Mouse (Mus musculus): ENCODE results near the gene Ppil4. TPM values are rescaled to one million over a fixed set of nuclear protein-coding genes. Genes with fewer than 3 reads are reported as not detected.

Ppil4 gene
- polyA plus RNA-seq, 1 experiment from 2014 or later = 52.4 TPM

DNA sequence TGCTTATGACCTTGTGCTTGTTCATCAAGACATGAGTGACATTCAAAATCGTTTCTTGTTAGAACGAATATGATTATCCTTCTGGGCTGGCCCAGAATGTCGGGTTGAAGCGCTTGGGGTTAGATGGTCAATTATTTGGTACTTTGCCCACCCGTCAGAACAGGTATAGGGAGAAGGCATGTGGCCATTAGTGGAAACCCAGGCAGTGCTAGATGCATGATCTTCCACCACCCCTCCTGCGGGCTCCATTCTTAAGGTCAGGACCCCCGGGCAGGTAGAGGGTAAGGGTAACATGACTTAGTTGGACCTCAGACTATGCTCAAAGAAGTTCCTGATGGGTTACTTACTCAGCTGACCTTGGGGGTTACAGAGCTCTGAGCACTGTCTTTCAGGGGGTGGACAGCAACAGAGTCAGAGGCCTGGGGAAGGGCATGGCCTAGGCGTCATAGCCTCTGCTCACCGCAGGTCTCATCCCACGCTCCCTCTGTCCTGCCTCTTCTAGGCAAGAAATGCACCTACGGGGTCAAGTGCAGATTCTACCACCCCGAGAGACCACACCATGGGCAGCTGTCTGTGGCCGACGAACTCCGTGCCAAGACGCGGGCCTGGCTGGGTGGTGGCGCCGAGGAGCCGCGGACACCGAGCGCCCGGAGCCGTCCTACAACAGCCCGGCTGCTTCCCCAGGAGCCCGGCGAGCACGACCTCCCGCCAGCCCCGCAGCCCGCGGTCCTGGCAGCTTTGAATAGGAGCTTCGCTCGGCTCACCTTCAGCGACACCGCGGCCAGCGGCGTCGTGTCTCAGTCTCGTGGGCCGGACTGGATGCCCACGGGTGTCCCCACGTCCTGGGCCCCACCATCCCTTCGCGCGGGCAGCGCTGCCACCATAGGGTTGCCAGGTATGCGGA, 74.3 kb downstream of the Ppil4 start:
- WGBS = 18% methylated on average over 50 of the region's 50 CpGs

DNA sequence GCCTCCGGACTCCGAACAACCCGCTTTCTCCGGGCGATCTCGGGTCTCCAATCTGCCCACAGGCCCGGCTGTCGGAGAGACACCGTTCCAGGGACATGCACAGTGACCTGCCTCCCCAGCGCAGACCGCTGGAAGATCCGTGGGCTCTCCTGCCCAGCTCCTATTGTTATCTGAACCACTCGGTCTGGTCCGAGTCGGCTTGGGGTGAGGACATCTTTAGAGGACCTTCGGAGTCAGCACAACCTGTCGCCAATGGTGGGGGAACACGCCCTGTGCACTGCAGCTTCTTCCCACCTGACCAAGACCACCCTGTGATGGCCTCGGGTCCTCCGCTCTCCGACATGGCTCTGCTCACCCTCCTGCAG, 75.0 kb downstream of the Ppil4 start:
- WGBS = 23% methylated on average over 21 of the region's 21 CpGs
- H3K9ac ChIP-seq = peak overlapping the region; percentile 52; the same call in 1 of the 2 replicates
- peaks cover 2% of the 10 kb centered on the region; the same call in 1 of the 2 replicates for H3K9me3 ChIP-seq
- no peak overlapping the region for H3K27ac ChIP-seq
- H3K4me2 ChIP-seq = peak overlapping the region; percentile 72
- 0 out of 2 replicates have a peak, but pooled peaks have one; percentile 18 for ATAC-seq (ENCODE audit: low FRiP score)
- H3K4me1 ChIP-seq = peaks cover 17% of the 10 kb centered on the region
- no peaks in the 10 kb centered on the region for H3K36me3 ChIP-seq (replicated peaks)
- peak overlapping the region; percentile 41 for H3K4me3 ChIP-seq (replicated peaks)
- peaks cover 27% of the 10 kb centered on the region for H3K27me3 ChIP-seq

More for the DNA sequence above, 74.3 kb downstream of the Ppil4 start:
- H3K36me3 ChIP-seq (replicated peaks) = no peaks in the 10 kb centered on the region
- H3K9ac ChIP-seq = peak overlapping the region; percentile 52; the same call in 1 of the 2 replicates
- peaks cover 27% of the 10 kb centered on the region for H3K27me3 ChIP-seq
- peak overlapping the region; percentile 41 for H3K4me3 ChIP-seq (replicated peaks)
- H3K4me2 ChIP-seq = peak overlapping the region; percentile 72
- peaks cover 17% of the 10 kb centered on the region for H3K4me1 ChIP-seq
- 0 out of 2 replicates have a peak, but pooled peaks have one; percentile 40 for ATAC-seq (ENCODE audit: low FRiP score)
- peaks cover 5% of the 10 kb centered on the region; the same call in 1 of the 2 replicates for H3K9me3 ChIP-seq
- no peak overlapping the region for H3K27ac ChIP-seq

DNA sequence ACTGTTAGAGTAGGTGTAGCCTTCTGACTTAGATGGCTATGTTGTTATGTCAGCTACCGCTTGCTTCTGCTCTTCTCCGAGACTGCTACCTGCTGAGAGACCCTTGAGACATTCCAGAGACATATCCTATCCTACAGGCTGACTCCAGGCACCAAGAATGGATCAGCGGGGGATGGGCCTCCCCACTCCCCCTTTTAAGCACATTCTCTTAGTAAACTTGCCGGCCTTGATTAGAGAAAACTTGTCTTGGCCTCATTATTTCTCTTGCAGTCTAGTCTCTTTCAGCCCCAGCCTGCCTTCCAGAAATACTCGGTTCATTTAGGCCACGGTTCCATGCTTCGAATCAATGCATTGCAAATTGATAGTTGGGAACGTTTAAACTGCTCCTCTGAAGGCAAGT, 77.1 kb downstream of the Ppil4 start:
- Histone ChIP-seq H3K36me3 (replicated peaks) (no peaks in the 10 kb centered on the region), H3K9ac (no peak overlapping the region), H3K27me3 (peaks cover 27% of the 10 kb centered on the region), H3K9me3 (no peaks in the 10 kb centered on the region), H3K4me1 (peaks cover 17% of the 10 kb centered on the region), H3K4me3 (replicated peaks) (no peak overlapping the region), H3K4me2 (no peak overlapping the region), H3K27ac (no peak overlapping the region)
- no peak for ATAC-seq (ENCODE audit: low FRiP score)
- 39% methylated on average over 8 of the region's 8 CpGs for WGBS

DNA sequence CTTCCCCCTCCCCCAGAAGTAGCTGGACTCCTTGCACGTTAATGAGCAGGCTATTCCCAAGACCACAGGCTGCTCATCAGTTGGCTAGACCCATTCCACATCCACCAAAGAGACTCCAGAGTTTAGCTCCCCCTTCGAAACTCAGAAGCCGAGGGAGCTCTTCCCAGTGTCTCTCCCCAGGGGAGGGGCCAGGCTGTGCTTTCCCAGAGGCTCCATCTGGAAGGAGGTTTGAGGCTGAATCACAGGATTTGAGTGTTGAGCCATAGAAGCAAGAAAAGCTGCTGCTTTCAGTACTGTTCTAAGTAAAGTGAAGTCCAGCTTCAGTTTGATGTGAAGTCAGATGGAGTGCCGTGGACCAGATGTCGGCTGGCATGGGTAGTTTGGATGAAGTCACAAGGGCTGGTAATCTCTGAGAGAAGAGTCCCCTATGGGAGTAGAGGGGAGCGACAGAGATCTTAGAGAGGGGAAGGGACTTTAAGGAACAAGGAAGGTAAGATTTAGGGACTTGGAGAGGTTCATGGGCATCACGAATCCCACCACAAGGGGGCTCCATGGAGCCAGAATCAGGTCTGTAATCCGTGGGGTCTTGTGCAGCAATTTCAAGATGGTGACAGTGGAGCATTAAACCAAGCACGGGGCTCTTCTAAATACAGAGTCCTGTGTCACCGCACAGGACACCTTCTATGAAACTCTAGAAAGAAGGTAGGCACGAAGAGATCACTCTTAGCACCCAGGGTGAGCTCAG, 78.1 kb downstream of the Ppil4 start:
- H3K4me3 ChIP-seq (replicated peaks) = no peak overlapping the region
- H3K4me2 ChIP-seq = no peak overlapping the region
- H3K9ac ChIP-seq = no peak overlapping the region
- H3K9me3 ChIP-seq = no peaks in the 10 kb centered on the region
- no peaks in the 10 kb centered on the region for H3K36me3 ChIP-seq (replicated peaks)
- no peak for ATAC-seq (ENCODE audit: low FRiP score)
- peaks cover 17% of the 10 kb centered on the region for H3K4me1 ChIP-seq
- peaks cover 27% of the 10 kb centered on the region for H3K27me3 ChIP-seq
- WGBS = 69% methylated on average over 11 of the region's 11 CpGs
- H3K27ac ChIP-seq = no peak overlapping the region

DNA sequence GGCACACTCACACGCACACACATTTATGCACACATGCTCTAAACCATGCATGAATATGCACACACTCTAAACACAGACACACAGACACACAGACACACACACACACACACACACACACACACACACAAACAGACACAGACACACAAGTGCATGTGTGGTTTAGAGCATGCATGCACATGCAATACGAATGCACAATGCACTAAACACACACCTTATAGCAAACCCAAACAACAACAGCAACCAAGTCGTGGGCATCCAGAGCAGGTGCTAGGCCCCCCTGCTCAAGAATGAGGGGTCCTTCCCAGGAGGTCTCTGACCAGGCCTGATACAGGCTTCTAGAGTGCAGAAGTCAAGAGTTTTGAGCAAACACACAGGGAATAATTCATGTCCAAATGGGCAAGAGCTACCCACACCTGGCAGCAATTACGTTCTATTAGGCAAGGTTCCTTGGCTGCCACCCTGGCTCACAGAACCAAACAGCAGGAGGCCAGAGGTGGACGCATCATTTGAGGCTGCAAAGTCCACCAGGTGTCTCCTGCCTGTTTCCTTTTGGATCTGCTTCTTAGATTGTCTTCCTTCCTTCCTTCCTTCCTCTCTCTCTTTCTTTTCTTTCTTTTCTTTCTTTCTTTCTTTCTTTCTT, 78.8 kb downstream of the Ppil4 start:
- Histone ChIP-seq H3K27ac (no peak overlapping the region), H3K27me3 (peaks cover 22% of the 10 kb centered on the region), H3K4me2 (no peak overlapping the region), H3K4me1 (peaks cover 17% of the 10 kb centered on the region), H3K9ac (no peak overlapping the region), H3K4me3 (replicated peaks) (no peak overlapping the region), H3K9me3 (no peaks in the 10 kb centered on the region), H3K36me3 (replicated peaks) (no peaks in the 10 kb centered on the region)
- WGBS = 84% methylated on average over 5 of the region's 5 CpGs
- ATAC-seq (ENCODE audit: low FRiP score) = no peak

Small RNA genes lying within 50 kb of the gene (microRNA-seq; reads per million reads assigned to microRNA genes)
- gene Mir5104 = 1.7 reads per million

Other genes starting within 250 kb of the Ppil4 start
- 20.1 and 25.7 TPM in 2 replicates for gene Lrp11, start 203.1 kb upstream of the Ppil4 start, polyA plus RNA-seq (2016; fragmentation: Nextera tagmentation; extraction: Ambion mirVana)
- 54.0 and 59.7 TPM in 2 replicates for gene Nup43, start 125.4 kb upstream of the Ppil4 start, polyA plus RNA-seq (2016; fragmentation: Nextera tagmentation; extraction: Ambion mirVana)
- 135 and 139 TPM in 2 replicates for gene Pcmt1, start 111.8 kb upstream of the Ppil4 start, polyA plus RNA-seq (2016; fragmentation: Nextera tagmentation; extraction: Ambion mirVana)
- 15.0 and 17.5 TPM in 2 replicates for gene Lats1, start 111.7 kb upstream of the Ppil4 start, polyA plus RNA-seq (2016; fragmentation: Nextera tagmentation; extraction: Ambion mirVana)
- gene Katna1, start 66.9 kb upstream of the Ppil4 start, polyA plus RNA-seq (2016; fragmentation: Nextera tagmentation; extraction: Ambion mirVana) = 59.1 and 59.8 TPM in 2 replicates
- gene Ginm1, start 67 bp upstream of the Ppil4 start, polyA plus RNA-seq (2016; fragmentation: Nextera tagmentation; extraction: Ambion mirVana) = 53.4 and 55.6 TPM in 2 replicates
- gene Zc3h12d, start 39.6 kb downstream of the Ppil4 start, polyA plus RNA-seq (2016; fragmentation: Nextera tagmentation; extraction: Ambion mirVana) = 0.05 TPM in 1 of 2 replicates, not detected in the other
- gene Tab2, start 163.3 kb downstream of the Ppil4 start, polyA plus RNA-seq (2016; fragmentation: Nextera tagmentation; extraction: Ambion mirVana) = 20.5 and 20.9 TPM in 2 replicates